Mouse (Mus musculus): ENCODE measurements around the gene Myo1f.

GRCm38 (mm10) chr17:33563527-33564076, 8.1 kb downstream of the Myo1f start:
- TF ChIP-seq POLR2A (IDR thresholded peaks at IDR 0.05; ENCODE audit: low read depth, low read length) = no peak
- no peak for TF ChIP-seq CTCF (IDR thresholded peaks at IDR 0.05; ENCODE audit: extremely low read depth, insufficient read length, insufficient replicate concordance, low read depth, low read length)
